Mouse (Mus musculus) lung, adult 18-20 months (tissue): Measurements from ENCODE around the gene Ccdc6.
"Not testable (repeated sequence)": the region's sequence is repeated elsewhere in the genome, so short reads cannot be mapped to it uniquely, and the experiment has no call there.

Experiments used
- DNase-seq, 2 experiments: peaks; one replicate each; pipeline ENCODE4 v3.0.0; 2022; ENCODE audit warnings: mixed read lengths in 2 of 2

Gene Ccdc6

DNA sequence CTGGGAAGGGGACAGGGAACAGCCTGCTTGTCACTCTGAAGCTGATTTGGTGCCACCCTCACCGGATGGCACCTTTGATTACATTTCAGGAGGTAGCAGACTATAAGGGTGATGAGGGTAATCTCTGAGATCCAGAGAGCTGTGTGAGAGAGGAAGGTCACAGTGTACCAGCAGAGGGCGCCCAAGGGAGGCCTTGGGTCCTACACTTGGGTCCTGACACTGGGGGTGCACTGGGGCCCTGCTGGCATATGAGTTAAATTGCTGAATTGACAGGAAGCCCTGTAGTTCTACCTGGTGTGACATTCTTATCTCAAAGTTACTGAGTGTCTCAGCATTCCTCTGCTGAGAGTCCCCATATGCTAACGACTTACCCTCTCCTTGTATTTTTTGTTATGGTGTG, 76.4 kb downstream of the Ccdc6 start:
- DNase-seq = peak; percentile 52 to 57

DNA sequence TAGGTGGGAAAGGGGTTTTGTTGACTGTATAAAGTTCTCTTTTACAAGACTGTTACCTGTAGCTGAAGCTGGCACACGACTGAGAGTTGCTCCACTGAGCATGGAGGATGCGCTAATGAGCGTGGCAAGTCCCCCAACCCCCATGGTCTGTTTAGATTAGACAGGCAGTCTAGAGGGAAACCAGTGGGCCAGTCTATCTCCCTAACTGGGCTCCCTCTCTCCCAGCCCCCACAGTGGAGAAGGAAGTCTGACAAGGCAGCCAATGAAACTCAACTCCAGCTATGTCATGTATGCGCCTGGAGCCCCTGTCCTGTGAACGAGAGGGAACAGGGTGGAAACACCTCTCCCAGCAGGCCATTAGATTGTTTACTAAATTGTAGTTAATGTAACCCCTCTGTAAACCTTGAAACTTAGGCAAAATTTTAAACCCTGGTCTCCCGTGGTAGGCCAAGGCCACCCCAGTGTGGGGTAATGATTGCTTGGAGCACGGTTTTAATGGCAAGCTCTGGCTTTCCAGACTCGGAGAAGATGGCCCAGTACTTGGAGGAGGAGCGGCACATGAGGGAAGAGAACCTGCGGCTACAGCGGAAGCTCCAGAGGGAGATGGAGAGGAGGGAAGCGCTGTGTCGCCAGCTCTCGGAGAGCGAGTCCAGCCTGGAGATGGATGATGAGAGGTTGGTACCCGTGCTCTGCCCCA, 77.7 kb downstream of the Ccdc6 start:
- DNase-seq = no peak

GRCm38 (mm10) chr10:70180727-70181126, 83.8 kb downstream of the Ccdc6 start:
- DNase-seq = no peak

DNA sequence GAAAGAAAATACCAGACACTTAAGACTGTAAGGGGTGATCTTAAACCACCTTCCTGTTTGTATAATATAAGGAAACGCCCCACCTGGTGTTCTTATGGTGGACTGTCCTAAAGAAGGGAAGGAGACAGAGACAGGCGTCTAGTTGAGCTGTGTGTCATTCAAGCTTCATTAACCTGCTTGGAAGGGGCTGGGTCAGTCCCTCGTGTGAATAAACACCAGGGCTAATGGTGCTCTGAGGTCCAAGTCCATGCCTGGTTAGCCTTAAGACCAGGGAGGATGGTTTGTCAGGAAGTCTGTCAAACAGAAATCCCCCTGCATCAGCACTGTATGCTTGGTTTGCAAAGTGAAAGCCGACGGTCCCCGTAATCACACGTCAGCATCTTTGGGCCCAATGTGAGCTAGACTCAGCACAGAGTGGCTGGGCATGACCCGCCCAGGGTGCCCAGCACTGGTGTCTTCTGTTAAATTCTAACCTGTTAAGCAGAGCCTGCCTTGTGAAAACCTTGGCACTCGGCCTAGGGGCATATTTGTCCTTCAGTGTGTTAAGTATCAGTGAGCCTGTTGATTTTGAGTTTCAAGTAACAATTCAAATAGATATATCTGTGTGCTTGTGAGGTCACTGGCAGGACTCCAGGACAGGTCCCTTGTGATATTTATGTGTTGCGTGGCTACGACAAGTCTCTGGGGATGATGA, 84.5 kb downstream of the Ccdc6 start:
- DNase-seq = peak; percentile 42 to 71

- DNase-seq = peak; percentile 56 to 80
Measured at GRCm38 (mm10) chr10:70183210-70184080, 86.5 kb downstream of the Ccdc6 start.

- DNase-seq = peak in 1 of 2 experiments; percentile 55
Measured at GRCm38 (mm10) chr10:70186136-70186535, 89.2 kb downstream of the Ccdc6 start.

- peak in 1 of 2 experiments; percentile 27 for DNase-seq
Measured at GRCm38 (mm10) chr10:70186586-70186985, 89.7 kb downstream of the Ccdc6 start.

GRCm38 (mm10) chr10:70189864-70190263, 92.9 kb downstream of the Ccdc6 start:
- no peak for DNase-seq

DNA sequence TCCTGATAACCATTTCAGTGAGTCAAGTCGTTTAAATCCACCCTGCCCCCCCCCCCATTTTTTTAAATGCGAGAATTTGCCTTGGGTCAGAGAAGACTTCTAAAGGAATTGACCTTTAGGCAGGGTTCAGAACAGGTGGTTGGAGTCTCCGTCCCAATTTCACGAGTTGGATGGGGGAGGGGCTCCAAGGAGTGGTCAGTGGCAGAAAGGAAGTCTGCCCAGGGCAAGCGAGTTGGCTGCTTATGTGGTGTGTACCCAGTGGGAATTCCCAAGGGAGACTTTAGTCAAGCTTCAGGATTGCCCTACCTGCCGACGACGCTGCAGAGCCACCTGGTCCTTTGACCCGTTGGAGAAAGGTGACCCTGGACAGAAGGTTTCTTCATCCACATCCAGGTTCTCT, 97.4 kb downstream of the Ccdc6 start:
- DNase-seq = no peak

DNA sequence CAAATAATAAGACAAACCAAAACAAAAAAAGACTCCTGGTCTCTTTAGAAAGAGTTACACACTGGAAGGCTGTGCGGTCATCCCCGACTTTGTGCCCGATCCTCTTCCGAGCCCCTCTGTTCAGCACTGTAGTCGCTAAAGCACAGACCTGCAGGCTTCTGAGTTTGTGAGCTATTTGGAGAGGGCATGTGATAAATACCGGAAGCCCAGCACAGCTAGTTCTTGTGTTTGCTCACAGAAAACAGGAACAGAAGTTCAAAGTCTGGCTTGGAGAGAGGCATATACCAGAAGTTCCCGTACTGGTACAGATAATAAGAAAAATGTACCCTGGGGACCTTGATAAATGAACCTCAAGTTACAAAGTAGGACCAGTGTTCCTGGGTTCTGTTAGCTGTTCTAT, 98.4 kb downstream of the Ccdc6 start:
- DNase-seq = no peak

- peak in 1 of 2 experiments; percentile 37 for DNase-seq
Measured at GRCm38 (mm10) chr10:70195786-70196185, 98.9 kb downstream of the Ccdc6 start.

DNA sequence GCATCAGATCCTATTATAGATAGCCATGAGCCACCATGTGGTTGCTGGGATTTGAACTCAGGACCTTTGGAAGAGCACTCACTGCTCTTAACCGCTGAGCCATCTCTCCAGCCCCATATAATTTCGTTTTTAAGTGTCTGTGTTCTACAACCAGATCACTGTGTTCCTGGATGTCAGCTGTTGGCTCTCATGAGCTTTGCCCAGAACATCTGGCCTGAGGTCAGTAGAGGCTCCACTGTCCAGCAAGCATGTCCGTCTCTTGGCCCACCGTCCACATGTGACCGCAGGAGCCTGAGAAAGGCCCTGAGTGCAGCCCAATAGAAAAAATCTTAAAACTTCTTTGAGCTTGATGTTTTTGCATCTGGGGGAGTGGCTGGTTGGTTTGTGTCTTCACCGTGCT, 99.7 kb downstream of the Ccdc6 start:
- DNase-seq = peak in 1 of 2 experiments; percentile 31

DNA sequence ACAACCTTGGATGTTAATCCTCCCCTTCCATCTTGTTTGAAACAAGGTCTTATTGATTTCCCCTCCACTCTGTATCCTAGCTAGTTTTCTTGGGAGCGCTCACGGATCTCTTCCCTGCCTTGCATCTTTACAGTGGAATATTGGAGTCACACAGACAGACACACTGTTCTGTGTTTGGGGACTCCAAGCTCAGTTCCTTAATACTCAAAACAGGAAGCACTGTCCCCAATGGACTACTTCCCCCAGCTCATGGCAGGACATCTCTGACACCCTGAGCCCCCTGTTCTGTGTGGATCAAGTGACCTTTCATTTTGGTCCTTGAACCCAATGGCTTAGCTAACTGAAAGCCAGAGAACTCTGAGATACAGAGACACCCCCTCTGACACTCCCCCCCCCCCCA, 100.7 kb downstream of the Ccdc6 start:
- peak in 1 of 2 experiments; percentile 38 for DNase-seq

GRCm38 (mm10) chr10:70198012-70198411, 101.1 kb downstream of the Ccdc6 start:
- DNase-seq = peak in 1 of 2 experiments; percentile 33

GRCm38 (mm10) chr10:70198951-70199463, 102.1 kb downstream of the Ccdc6 start:
- no peak for DNase-seq

DNA sequence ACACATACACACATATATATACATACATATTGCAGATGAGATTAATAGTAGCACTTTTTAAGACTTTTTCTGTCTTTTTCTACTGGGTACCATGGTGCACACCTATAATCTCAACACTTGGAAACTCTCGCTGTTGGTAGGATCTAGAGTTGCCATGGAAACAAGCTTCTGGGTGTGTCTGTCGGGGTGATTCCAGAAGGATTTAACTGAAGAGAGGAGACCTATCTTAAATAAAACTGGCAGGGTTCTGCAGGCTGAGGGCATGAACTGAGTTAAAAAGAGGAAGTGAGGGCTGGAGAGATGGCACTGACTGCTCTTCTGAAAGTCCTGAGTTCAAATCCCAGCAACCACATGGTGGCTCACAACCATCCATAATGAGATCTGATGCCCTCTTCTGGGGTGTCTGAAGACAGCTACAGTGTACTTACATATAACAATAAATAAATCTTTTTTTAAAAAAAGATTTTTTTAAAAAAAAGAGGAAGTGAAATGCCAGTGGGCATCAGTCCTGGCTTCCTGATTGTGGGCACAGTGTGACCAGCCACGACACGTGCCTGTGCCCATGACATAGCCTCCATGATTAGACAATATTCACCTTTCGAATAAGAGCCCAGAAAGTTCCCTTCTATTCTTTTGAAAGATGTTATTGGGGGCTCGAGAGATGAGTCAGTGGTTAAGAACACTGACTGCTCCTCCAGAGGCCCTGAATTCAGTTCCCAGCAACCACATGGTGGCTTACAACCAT, 102.7 kb downstream of the Ccdc6 start:
- DNase-seq = no peak

- peak in 1 of 2 experiments; percentile 71 for DNase-seq
Measured at GRCm38 (mm10) chr10:70200889-70201500, 104.1 kb downstream of the Ccdc6 start.

DNA sequence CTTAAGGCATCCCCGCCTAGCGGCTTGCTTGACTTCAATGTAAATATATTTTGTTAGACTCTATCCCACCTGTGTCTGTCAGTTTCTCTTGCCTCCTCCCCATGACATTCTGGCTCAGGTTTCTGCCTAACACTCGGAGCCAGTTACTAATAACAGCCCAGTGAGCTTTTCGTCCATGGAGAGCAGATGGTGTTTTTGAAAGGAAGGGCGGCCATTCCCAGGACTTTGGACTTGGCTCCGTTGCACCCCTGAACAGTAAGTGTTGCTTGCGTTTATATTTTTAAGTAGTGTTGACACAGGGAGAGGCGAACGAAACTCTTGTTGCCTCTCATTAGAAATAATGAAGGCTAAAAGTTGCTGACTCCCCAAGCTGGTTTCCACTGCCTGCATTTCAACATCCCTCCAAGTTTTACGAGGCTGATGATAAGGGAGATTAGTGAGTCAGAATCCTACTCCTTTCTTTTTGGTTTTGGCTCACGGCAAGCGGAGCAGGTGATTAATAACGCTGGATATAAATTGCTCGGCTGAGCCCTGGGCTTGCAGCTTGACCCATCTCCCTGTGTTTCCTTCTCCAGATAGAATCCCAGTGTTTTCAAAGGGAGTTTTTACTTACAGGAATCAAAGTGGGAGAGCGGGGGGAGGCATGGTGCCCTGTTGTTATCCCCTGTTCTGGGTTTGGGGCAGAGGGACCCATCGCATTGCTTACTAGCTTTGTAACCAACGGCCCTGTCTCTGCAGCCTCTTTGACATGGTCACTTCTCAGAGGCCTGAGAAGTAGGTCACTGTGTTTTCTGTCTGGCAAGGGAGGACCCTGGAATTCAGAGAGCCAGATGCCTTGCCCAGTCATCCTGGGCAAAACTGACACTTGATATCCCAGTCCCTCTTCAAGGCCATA, 107.8 kb downstream of the Ccdc6 start, which contains the start of gene Mrln:
TSS of gene Mrln (plus strand) at position 160 of the 895 bp plus-strand sequence.
- DNase-seq = peak in 1 of 2 experiments; percentile 27

DNA sequence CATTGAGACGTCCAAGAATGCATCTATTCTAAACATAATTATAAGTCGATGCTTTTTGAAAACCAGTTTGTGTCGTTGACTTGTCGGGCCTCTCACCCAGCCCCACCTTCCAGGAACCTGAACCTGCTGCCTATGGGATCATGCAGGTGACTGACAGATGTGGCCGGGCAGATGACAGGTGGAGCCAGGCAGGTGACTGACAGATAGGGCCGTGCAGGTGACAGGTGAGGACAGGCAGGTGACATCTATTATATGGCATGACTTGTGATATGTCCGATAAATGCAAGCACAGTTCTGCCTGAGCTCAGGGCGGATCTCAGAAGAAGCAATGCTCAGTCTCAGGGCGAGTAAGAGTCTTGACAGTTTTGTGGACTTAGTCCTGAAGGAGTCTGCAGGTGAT, 114.4 kb downstream of the Ccdc6 start:
- no peak for DNase-seq

DNA sequence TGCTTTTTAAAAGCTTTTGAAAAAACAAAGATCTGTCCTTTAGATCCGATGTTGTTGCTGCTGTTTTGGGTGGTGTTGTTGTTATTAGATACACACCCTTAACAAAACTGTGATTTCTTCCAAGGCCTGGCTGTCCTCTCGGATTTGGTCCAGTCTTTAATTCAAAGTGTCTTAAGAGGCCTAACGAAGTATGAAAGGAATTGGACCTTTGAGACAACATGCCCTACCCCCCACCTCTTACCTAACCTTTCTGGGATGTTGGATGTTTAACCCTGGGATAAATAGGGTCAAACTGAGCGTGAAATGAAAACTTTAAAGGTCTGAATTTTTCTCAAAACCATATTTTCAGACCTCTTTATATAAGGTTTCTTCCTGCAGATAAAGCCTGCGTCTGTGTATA, 124.0 kb downstream of the Ccdc6 start:
- no peak for DNase-seq

DNA sequence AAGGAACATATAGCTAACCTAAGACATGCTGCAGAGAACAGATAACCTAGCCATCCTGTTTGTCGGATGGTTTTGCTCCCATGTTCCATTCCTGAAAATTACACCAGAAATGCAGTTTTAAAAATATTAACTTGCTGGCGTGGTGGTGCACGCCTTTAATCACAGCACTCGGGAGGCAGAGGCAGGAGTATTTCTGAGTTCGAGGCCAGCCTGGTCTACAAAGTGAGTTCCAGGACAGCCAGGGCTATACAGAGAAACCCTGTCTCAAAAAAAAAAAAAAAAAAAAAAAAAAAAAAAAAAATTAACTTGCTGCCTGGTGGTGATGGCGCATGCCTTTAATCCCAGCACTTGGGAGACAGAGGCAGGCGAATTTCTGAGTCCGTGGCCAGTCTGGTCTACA, 125.3 kb downstream of the Ccdc6 start:
- DNase-seq = not testable (repeated sequence)
